Mouse (Mus musculus): ENCODE data around the gene Gm2237.
A peak's percentile ranks its signal among the peaks of the same experiment; 100 is the strongest.
"Not testable (repeated sequence)": the region's sequence is repeated elsewhere in the genome, so short reads cannot be mapped to it uniquely, and the experiment has no call there.

Gm2237 gene

DNA sequence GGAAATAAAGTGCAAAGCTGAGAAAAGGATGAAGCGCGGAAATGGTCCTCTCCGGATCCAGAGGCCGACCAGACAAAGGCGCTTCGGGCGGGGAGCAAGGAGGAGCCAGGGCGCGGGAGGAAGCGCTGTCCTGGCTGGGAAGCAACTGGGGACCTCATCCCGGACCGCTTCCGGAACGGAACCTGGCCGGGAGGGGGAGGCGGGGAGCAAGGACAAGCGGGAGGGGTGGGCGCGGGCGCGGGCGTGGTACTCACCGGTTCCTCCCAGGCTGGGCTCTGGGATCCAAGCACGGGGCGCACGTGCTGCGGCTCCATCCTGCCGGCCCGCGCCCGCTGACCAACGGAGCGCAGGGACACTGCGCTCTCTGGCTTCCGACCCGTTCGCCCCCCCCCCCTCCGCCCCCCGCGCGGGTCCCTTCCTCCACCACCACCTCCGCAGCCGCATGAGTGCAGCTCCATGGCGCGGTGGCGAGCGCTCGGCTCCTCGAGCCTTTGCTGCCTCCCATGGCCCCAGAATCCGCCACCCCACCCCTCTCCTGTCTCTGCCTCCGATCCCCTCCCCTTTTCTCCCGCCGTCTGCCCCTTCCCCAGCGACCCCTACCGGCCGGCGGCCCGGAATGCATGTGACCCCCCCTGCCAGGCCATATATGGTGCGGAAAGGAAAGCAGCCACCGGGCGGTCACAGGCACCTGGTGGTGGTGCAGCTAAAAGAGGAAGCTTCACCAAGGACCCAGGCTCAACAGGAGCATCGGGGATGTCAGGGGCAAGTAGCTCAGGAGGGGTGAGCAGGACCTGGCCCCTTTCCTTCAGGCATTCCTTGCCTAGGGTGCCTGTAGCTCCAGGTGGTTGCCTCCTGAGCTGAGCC is at the start of gene Gm2237:
Gm2237 (minus strand) TSS at position 332 of the 864 bp plus-strand sequence.
- peak; percentile 30 to 67 for DNase-seq (ENCODE audit: inconsistent age in 2 of 2, low spot score in 1 of 2)

DNA sequence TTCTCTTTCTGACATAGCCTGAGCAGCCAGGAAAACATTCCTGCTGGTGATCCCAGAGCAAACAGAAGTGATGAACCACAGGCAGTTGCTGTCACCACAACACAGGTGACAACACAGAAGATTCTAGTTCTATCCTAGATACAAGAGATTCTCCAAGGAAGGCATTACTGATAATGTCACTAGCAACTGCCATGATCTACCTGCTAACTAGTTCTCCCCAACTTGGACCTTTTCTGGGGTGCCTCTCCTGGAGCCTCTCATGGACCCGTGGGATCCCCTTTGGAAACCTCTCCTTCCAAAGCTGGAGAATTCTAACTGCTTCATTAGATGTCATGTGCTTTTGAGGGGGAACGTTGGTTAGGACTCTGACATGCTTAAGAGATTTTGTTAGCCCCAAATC is 17.5 kb upstream of the Gm2237 start, which contains the start of gene Gm5458:
Gm5458 (minus strand) TSS at position 101 of the 400 bp plus-strand sequence.
- not testable (repeated sequence) for DNase-seq (ENCODE audit: inconsistent age in 2 of 2, low spot score in 1 of 2)

DNA sequence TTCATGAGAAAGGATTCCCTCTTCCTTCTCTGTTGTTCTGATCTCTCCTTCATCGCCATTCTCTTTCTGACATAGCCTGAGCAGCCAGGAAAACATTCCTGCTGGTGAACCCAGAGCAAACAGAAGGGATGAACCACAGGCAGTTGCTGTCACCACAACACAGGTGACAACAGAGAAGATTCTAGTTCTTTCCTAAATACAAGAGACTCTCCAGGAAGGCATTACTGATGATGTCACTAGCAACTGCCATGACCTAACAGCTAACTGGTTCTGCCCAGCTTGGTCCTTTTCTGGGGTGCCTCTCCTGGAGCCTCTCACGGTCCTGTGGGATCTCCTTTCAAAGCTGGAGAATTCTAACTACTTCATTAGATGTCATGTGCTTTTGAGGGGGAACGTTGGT is 35.1 kb downstream of the Gm2237 start, which contains the start of gene Gm2244:
Gm2244 (minus strand) TSS at position 101 of the 400 bp plus-strand sequence.
- not testable (repeated sequence) for DNase-seq (ENCODE audit: inconsistent age in 2 of 2, low spot score in 1 of 2)

All from adrenal gland, adult (tissue).